Mouse (Mus musculus) small intestine, adult 2 months (tissue): Measurements from ENCODE around the gene Ccdc194. TPM values are rescaled to one million over a fixed set of nuclear protein-coding genes. Genes with fewer than 3 reads are reported as not detected.

ENCODE experiments used
- H3K27ac ChIP-seq: fragments of 200-500 bp; 2 replicates; pipeline ENCODE4 v1.5.1; 2012; ENCODE audit warnings: low read depth, low read length, control low read depth, inconsistent platforms; ENCODE audit not compliant: insufficient read depth
- H3K27me3 ChIP-seq: fragments of 200-500 bp; 2 replicates; pipeline ENCODE4 v1.6.1; 2012; ENCODE audit warnings: mild to moderate bottlenecking, moderate library complexity, low read length, inconsistent platforms; ENCODE audit not compliant: control insufficient read depth, insufficient read depth
- H3K36me3 ChIP-seq: fragments of 200-500 bp; 2 replicates; pipeline ENCODE4 v1.6.1; 2012; ENCODE audit warnings: mild to moderate bottlenecking, low read length, control low read depth, inconsistent platforms; ENCODE audit not compliant: control insufficient read depth, insufficient read depth
- H3K4me1 ChIP-seq: fragments of 200-500 bp; 2 replicates; pipeline ENCODE4 v1.6.1; 2012; ENCODE audit warnings: low read length, inconsistent platforms, mixed read lengths; ENCODE audit not compliant: control insufficient read depth, insufficient read depth, insufficient read length
- H3K4me3 ChIP-seq: fragments of 200-500 bp; 2 replicates; pipeline ENCODE4 v1.5.1; 2012; ENCODE audit warnings: low read depth, mild to moderate bottlenecking, control low read depth, inconsistent platforms, low read length, moderate library complexity
- CTCF ChIP-seq: fragments of 200-500 bp; IDR thresholded peaks from 2 replicates; pipeline ENCODE4 v1.5.1; 2012; ENCODE audit warnings: low read depth, mild to moderate bottlenecking, control low read depth, inconsistent platforms, low read length, moderate library complexity, mixed read lengths; ENCODE audit not compliant: insufficient replicate concordance, insufficient read length; ENCODE audit errors: extremely low read depth
- POLR2A ChIP-seq: fragments of 200-500 bp; IDR thresholded peaks from 2 replicates; pipeline ENCODE4 v1.6.1; 2012; ENCODE audit warnings: low read depth, mild to moderate bottlenecking, control low read depth, inconsistent platforms, low read length, moderate library complexity
- WGBS: fragments of 180-500 bp; shearing (Covaris S2); methylation state at CpG from one replicate; pipeline ENCODE4 v1.1.7; 2018; 5-methylcytosine and 5-hydroxymethylcytosine counted together
- polyA plus RNA-seq: library from polyadenylated mRNA; depleted of rRNA; stranded (reverse); fragments of >200 nt; gene quantifications from 2 replicates; pipeline ENCODE4 v1.2.3, GENCODE M21; 2012

The Ccdc194 gene
- polyA plus RNA-seq, 1 experiment = not detected

DNA sequence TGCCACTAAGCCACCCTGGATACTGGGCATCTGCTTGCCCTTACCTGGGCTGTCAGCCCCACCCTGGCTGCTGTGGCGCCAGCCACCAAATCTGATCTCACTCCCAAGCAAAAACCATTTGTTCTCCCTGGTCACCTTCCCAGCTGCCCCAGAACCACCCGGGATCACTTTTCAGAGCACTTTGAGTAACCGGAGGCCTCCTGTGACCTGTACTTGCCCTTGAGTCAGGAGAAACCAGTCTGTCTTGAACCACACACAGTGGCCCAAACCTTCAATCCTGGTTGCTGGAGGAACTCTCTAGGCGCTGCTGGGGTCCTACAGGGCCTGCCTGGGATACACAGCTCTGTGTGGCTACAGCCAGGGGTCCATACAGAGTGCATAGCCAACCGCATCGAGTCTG, 27.3 kb upstream of the Ccdc194 start:
- no peaks in the 10 kb centered on the region for H3K4me1 ChIP-seq
- no peak for TF ChIP-seq POLR2A
- WGBS = 54% methylated on average over 6 of the region's 6 CpGs
- no peak overlapping the region for H3K4me3 ChIP-seq
- H3K36me3 ChIP-seq = peaks cover 9% of the 10 kb centered on the region
- no peak overlapping the region for H3K27ac ChIP-seq
- H3K27me3 ChIP-seq = peaks cover 2% of the 10 kb centered on the region; the same call in 1 of the 2 replicates

DNA sequence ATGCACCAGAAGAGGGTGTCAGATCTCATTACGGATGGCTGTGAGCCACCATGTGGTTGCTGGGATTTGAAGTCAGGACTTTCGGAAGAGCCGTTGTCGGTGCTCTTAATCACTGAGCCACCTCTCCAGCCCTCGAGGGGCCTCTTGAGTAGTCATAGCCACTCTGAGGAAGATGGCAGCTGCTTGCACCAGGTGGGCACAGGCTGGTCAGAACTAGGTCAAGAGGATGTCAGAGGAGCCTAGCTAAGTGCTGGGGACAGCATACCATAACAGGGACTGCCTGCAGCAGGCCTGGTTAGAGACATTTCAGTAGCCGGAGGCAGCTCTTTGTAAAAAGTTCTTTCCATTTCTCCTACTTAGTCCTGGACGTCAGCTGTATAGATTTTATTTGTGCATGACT, 25.2 kb upstream of the Ccdc194 start:
- Histone ChIP-seq H3K27ac (no peak overlapping the region), H3K27me3 (no peaks in the 10 kb centered on the region), H3K36me3 (peaks cover 26% of the 10 kb centered on the region), H3K4me3 (no peak overlapping the region), H3K4me1 (no peaks in the 10 kb centered on the region)
- no peak for TF ChIP-seq POLR2A
- TF ChIP-seq CTCF = no peak
- 74% methylated on average over 7 of the region's 7 CpGs for WGBS

DNA sequence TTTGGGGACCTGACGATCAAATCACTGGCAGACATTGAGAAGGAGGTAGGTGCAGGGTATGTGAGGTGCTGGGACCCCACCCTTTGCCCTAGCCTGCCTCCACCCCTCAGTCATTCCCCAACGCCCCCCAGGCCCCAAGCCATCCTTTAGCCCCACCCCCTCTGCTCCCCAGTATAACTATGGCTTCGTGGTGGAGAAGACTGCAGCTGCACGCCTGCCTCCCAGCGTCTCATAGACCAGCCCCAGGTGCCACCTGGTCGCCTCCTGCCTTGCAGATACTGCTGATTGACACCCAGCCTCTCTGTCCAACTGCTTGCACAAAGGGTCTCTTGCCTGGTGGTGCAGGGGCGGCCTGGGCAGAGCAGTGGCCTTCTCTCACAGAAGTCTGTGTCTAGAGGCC, 22.1 kb upstream of the Ccdc194 start:
- no peak overlapping the region for H3K4me3 ChIP-seq

DNA sequence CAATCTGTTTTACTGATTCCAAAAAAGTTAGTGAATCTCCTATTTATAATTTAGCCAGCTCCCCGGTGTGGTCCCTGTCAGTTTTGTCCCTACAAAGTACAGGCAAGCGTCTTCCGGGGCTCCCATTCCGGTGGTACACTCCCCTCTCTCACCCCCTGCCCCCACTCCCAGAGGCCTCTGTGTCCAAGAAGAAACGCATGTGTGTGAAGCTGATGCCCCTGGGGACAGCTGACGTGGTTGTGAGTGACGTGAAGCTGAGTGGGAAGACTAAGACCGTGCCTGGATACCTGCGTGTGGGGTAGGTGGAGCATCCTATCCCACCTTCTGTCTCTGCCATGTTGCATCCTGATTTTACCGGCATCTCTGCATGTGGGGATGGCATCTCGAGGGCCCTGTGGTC, 19.5 kb upstream of the Ccdc194 start:
- TF ChIP-seq POLR2A = no peak
- no peak for TF ChIP-seq CTCF
- Histone ChIP-seq H3K27me3 (no peaks in the 10 kb centered on the region), H3K4me1 (peaks cover 9% of the 10 kb centered on the region), H3K36me3 (peaks cover 32% of the 10 kb centered on the region), H3K4me3 (no peak overlapping the region), H3K27ac (no peak overlapping the region)
- WGBS = 94% methylated on average over 11 of the region's 11 CpGs

More for the DNA sequence above, 22.1 kb upstream of the Ccdc194 start:
- H3K36me3 ChIP-seq = peaks cover 32% of the 10 kb centered on the region
- TF ChIP-seq POLR2A (no peak), CTCF (no peak)
- H3K4me1 ChIP-seq = peaks cover 9% of the 10 kb centered on the region
- no peak overlapping the region for H3K27ac ChIP-seq
- 88% methylated on average over 7 of the region's 7 CpGs for WGBS
- no peaks in the 10 kb centered on the region for H3K27me3 ChIP-seq

DNA sequence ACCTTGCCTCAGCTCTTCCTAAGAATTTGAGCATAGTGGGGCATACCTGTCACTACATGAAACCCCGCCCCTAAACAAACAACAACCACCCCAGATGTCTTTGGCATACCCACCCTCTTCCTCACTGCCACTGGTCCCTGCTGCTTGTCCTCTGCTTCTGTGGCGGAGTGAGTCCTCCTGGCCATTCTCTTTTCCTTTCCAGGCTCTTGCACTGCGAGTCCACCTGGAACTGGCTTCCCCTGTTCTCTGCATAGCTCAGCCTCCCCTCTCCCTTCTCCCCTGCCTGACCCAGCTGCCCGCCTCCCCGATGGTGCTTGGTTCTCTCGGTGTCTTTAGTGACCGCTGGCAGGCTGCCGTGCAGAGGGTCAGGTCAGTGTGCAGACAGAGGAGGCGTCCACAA, 18.2 kb upstream of the Ccdc194 start:
- TF ChIP-seq POLR2A (no peak), CTCF (no peak)
- Histone ChIP-seq H3K27ac (no peak overlapping the region), H3K4me1 (peaks cover 9% of the 10 kb centered on the region), H3K27me3 (no peaks in the 10 kb centered on the region), H3K4me3 (peak overlapping the region; percentile 82), H3K36me3 (peaks cover 31% of the 10 kb centered on the region)
- 81% methylated on average over 9 of the region's 9 CpGs for WGBS

DNA sequence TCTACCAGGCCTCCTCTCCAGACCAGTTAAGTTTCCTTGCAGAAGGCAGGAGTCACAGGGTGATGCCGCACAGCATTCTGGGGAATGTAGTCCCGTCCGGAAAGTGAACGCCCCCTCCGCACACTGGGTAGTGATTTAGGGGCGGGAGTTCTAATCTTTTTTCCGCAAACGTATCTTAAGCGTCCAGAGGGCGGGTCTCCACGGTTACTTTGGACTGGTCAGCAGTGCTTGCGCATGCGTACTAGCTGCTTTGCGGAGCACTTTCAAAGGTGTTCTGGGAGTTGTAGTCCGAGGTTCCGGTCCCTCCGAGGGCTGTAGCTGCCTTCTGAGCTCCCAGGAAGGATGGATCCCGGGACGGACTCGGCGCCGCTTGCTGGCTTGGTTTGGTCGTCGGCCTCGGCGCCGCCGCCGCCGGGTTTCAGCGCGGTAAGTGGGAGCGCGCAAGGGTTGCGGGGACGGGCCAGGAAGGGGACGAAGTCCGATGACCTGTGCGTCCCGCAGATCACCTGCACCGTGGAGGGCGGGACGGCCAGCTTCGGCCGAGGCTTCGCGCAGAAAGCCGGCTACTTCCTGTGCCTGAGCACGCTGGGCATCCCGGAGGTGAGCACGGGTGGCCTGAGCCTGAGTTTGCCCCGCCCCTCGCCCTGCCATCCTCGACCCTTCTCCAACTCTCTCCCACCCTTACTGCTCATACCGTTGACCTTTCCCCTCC, 17.3 kb upstream of the Ccdc194 start, which contains the start of gene Mvb12a:
TSS of gene Mvb12a (plus strand) at position 291 of the 712 bp plus-strand sequence.
- H3K4me1 ChIP-seq = peaks cover 9% of the 10 kb centered on the region
- H3K27me3 ChIP-seq = no peaks in the 10 kb centered on the region
- TF ChIP-seq POLR2A (peak; percentile 65; the same call in 1 of the 2 replicates), CTCF (no peak)
- WGBS = under 1% methylated on average over 55 of the region's 55 CpGs
- H3K27ac ChIP-seq = peak within 1 kb of the TSS; percentile 76
- H3K36me3 ChIP-seq = peaks cover 23% of the 10 kb centered on the region
- peak within 1 kb of the TSS; percentile 82 for H3K4me3 ChIP-seq

DNA sequence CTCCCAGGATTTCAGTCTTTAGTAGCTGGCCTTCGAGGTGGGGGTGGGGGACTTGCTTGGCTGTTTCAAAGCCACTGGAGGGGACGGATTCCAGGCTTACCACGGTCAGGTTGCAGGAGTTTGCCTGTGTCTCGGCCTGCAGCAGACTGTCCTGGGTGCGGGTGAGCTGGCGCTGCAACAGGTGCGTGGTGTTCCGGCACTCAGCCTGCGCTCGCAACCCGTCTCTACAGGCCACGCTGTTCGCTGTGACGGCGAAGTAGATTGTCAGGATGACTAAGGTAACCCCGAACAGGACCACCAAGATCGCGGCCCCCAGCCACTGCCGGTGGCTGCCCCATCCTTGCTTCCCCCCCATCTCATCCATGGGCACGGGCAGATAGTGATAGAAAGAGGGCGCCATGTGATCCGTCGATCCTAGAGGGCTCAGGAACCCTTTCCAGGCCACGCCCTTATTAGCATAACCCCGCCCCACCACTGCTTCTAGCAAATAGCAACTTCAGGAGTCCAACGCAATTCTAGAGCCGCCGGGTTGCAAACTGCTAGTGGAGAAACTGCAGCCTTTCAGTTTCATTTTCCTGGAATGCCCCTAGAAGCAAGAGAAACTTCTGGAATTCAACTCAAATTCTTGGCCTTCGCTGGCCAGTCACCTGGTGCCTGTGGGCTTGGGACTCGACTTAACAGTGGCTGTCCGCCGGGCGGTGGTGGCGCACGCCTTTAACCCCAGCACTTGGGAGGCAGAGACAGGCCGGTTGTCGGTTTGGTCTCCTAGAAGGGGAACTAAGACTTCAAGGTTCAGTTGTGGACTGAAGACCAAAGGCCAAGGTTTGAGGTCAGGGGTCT, 11.7 kb upstream of the Ccdc194 start, which contains the start of gene Bst2:
TSS of gene Bst2 (minus strand) at position 429 of the 840 bp plus-strand sequence.
- no peaks in the 10 kb centered on the region for H3K36me3 ChIP-seq
- peak within 1 kb of the TSS; percentile 79 for H3K4me3 ChIP-seq
- no peaks in the 10 kb centered on the region for H3K27me3 ChIP-seq
- peak within 1 kb of the TSS; percentile 95 for H3K27ac ChIP-seq
- 2% methylated on average over 37 of the region's 37 CpGs for WGBS
- peaks cover 8% of the 10 kb centered on the region for H3K4me1 ChIP-seq
- TF ChIP-seq POLR2A = no peak; the same call in 1 of the 2 replicates
- no peak for TF ChIP-seq CTCF
